Mouse (Mus musculus): ENCODE data around the gene Necap1.

- no peak for TF ChIP-seq CTCF (IDR thresholded peaks at IDR 0.05; ENCODE audit: low read depth, low read length)
- no peak for TF ChIP-seq POLR2A (IDR thresholded peaks at IDR 0.05; ENCODE audit: extremely low read depth, insufficient read depth, low read length)
Observed at GRCm38 (mm10) chr6:122889599-122889998, 15.3 kb downstream of the Necap1 start.

Data from liver, adult 2 months (tissue).